Mouse (Mus musculus): Measurements from ENCODE around the gene Slc19a1. TPM values are rescaled to one million over a fixed set of nuclear protein-coding genes. Genes with fewer than 3 reads are reported as not detected.

Gene Slc19a1
- polyA plus RNA-seq, 2 experiments = 13.6 to 19.3 TPM

- Histone ChIP-seq H3K27me3 (ENCODE audit: control insufficient read depth, insufficient read depth, low read length) (no peaks in the 10 kb centered on the region), H3K4me2 (ENCODE audit: low read depth) (peak overlapping the region; percentile 73), H3K4me3 (ENCODE audit: insufficient read depth in 1 of 2, low read depth in 2 of 2, low read length in 2 of 2) (peak overlapping the region; percentile 46 to 84), H3K9ac (replicated peaks) (peak overlapping the region; percentile 63), H3K4me1 (replicated peaks; ENCODE audit: control insufficient read depth in 2 of 2, insufficient read depth in 2 of 2, low read length in 1 of 2) (peaks cover 5 to 16% of the 10 kb centered on the region in 2 experiments), H3K36me3 (replicated peaks; ENCODE audit: control insufficient read depth, insufficient read depth, low read depth) (no peaks in the 10 kb centered on the region), H3K9me3 (ENCODE audit: control insufficient read depth, low read length) (no peaks in the 10 kb centered on the region), H3K27ac (no peak overlapping the region)
- WGBS (ENCODE audit: insufficient replicate concordance) = under 1% methylated on average over 49 of the region's 49 CpGs
- DNase-seq (ENCODE audit: low read depth in 3 of 3, low spot score in 3 of 3) (peak; percentile 83 to 89 (median 85)), ATAC-seq (ENCODE audit: insufficient read depth) (peak; percentile 86)
- TF ChIP-seq CTCF (IDR thresholded peaks at IDR 0.05; ENCODE audit: low read depth) (peak; percentile 43), EP300 (IDR thresholded peaks at IDR 0.05; ENCODE audit: low read depth) (no peak)
These were observed 716 bp downstream of the Slc19a1 start for GRCm38 (mm10) chr10:77032591-77033322.

- H3K27me3 ChIP-seq (ENCODE audit: control insufficient read depth, insufficient read depth, low read length) = no peaks in the 10 kb centered on the region
- H3K9ac ChIP-seq (replicated peaks) = peak overlapping the region; percentile 63
- no peaks in the 10 kb centered on the region for H3K9me3 ChIP-seq (ENCODE audit: control insufficient read depth, low read length)
- peak in 1 of 3 experiments; percentile 26 for DNase-seq (ENCODE audit: low read depth in 3 of 3, low spot score in 3 of 3)
- H3K4me2 ChIP-seq (ENCODE audit: low read depth) = peak overlapping the region; percentile 73
- no peaks in the 10 kb centered on the region; the same call in 1 of the 2 replicates for H3K36me3 ChIP-seq (replicated peaks; ENCODE audit: control insufficient read depth, insufficient read depth, low read depth)
- under 1% methylated on average over 30 of the region's 30 CpGs for WGBS (ENCODE audit: insufficient replicate concordance)
- peak; percentile 63 for ATAC-seq (ENCODE audit: insufficient read depth)
- H3K27ac ChIP-seq = no peak overlapping the region
- TF ChIP-seq CTCF (IDR thresholded peaks at IDR 0.05; ENCODE audit: low read depth) = no peak
- TF ChIP-seq EP300 (IDR thresholded peaks at IDR 0.05; ENCODE audit: low read depth) = no peak
- peaks cover 5 to 16% of the 10 kb centered on the region in 2 experiments for H3K4me1 ChIP-seq (replicated peaks; ENCODE audit: control insufficient read depth in 2 of 2, insufficient read depth in 2 of 2, low read length in 1 of 2)
- peak overlapping the region; percentile 46 to 84 for H3K4me3 ChIP-seq (ENCODE audit: insufficient read depth in 1 of 2, low read depth in 2 of 2, low read length in 2 of 2)
These were observed 1.4 kb downstream of the Slc19a1 start for GRCm38 (mm10) chr10:77033323-77034025.

- no peaks in the 10 kb centered on the region for H3K9me3 ChIP-seq (ENCODE audit: control insufficient read depth, low read length)
- H3K4me3 ChIP-seq (ENCODE audit: insufficient read depth in 1 of 2, low read depth in 2 of 2, low read length in 2 of 2) = 0 out of 4 replicates have a peak overlapping the region, but pooled peaks of 1 of the 2 experiments have one; percentile 84
- H3K27ac ChIP-seq = no peak overlapping the region
- 58% methylated on average over 6 of the region's 6 CpGs for WGBS (ENCODE audit: insufficient replicate concordance)
- H3K4me1 ChIP-seq (replicated peaks; ENCODE audit: control insufficient read depth in 2 of 2, insufficient read depth in 2 of 2, low read length in 1 of 2) = peaks cover 5 to 16% of the 10 kb centered on the region in 2 experiments
- H3K36me3 ChIP-seq (replicated peaks; ENCODE audit: control insufficient read depth, insufficient read depth, low read depth) = no peaks in the 10 kb centered on the region; the same call in 1 of the 2 replicates
- ATAC-seq (ENCODE audit: insufficient read depth) (no peak), DNase-seq (ENCODE audit: low read depth in 3 of 3, low spot score in 3 of 3) (no peak)
- H3K27me3 ChIP-seq (ENCODE audit: control insufficient read depth, insufficient read depth, low read length) = no peaks in the 10 kb centered on the region
- TF ChIP-seq EP300 (IDR thresholded peaks at IDR 0.05; ENCODE audit: low read depth) (no peak), CTCF (IDR thresholded peaks at IDR 0.05; ENCODE audit: low read depth) (no peak)
- no peak overlapping the region for H3K9ac ChIP-seq (replicated peaks)
- peak overlapping the region; percentile 73 for H3K4me2 ChIP-seq (ENCODE audit: low read depth)
These were observed 3.4 kb downstream of the Slc19a1 start for GRCm38 (mm10) chr10:77035487-77035886.

- H3K27me3 ChIP-seq (ENCODE audit: control insufficient read depth, insufficient read depth, low read length) = no peaks in the 10 kb centered on the region
- TF ChIP-seq EP300 (IDR thresholded peaks at IDR 0.05; ENCODE audit: low read depth) = no peak
- TF ChIP-seq CTCF (IDR thresholded peaks at IDR 0.05; ENCODE audit: low read depth) = no peak
- no peak overlapping the region for H3K27ac ChIP-seq
- no peak for ATAC-seq (ENCODE audit: insufficient read depth)
- peaks cover 3% of the 10 kb centered on the region for H3K36me3 ChIP-seq (replicated peaks; ENCODE audit: control insufficient read depth, insufficient read depth, low read depth)
- peaks cover 5 to 15% of the 10 kb centered on the region in 2 experiments for H3K4me1 ChIP-seq (replicated peaks; ENCODE audit: control insufficient read depth in 2 of 2, insufficient read depth in 2 of 2, low read length in 1 of 2)
- H3K9me3 ChIP-seq (ENCODE audit: control insufficient read depth, low read length) = no peaks in the 10 kb centered on the region
- no peak overlapping the region for H3K9ac ChIP-seq (replicated peaks)
- DNase-seq (ENCODE audit: low read depth in 3 of 3, low spot score in 3 of 3) = no peak
- 70% methylated on average over 8 of the region's 8 CpGs for WGBS (ENCODE audit: insufficient replicate concordance)
- no peak overlapping the region for H3K4me2 ChIP-seq (ENCODE audit: low read depth)
- no peak overlapping the region for H3K4me3 ChIP-seq (ENCODE audit: insufficient read depth in 1 of 2, low read depth in 2 of 2, low read length in 2 of 2)
These were observed 6.6 kb downstream of the Slc19a1 start for GRCm38 (mm10) chr10:77038579-77039174.

GRCm38 (mm10) chr10:77048196-77048595, 16.2 kb downstream of the Slc19a1 start:
- H3K27me3 ChIP-seq (ENCODE audit: control insufficient read depth, insufficient read depth, low read length) = no peaks in the 10 kb centered on the region
- no peaks in the 10 kb centered on the region for H3K9me3 ChIP-seq (ENCODE audit: control insufficient read depth, low read length)
- ATAC-seq (ENCODE audit: insufficient read depth) = no peak
- TF ChIP-seq EP300 (IDR thresholded peaks at IDR 0.05; ENCODE audit: low read depth) (no peak), CTCF (IDR thresholded peaks at IDR 0.05; ENCODE audit: low read depth) (no peak)
- H3K4me3 ChIP-seq (ENCODE audit: insufficient read depth in 1 of 2, low read depth in 2 of 2, low read length in 2 of 2) = no peak overlapping the region
- no peak overlapping the region for H3K27ac ChIP-seq
- no peak for DNase-seq (ENCODE audit: low read depth in 3 of 3, low spot score in 3 of 3)
- peaks cover 2% of the 10 kb centered on the region for H3K36me3 ChIP-seq (replicated peaks; ENCODE audit: control insufficient read depth, insufficient read depth, low read depth)
- 60% methylated on average over 4 of the region's 4 CpGs for WGBS (ENCODE audit: insufficient replicate concordance)
- no peak overlapping the region for H3K9ac ChIP-seq (replicated peaks)
- H3K4me2 ChIP-seq (ENCODE audit: low read depth) = no peak overlapping the region
- no peaks in the 10 kb centered on the region for H3K4me1 ChIP-seq (replicated peaks; ENCODE audit: control insufficient read depth in 2 of 2, insufficient read depth in 2 of 2, low read length in 1 of 2)

All from liver, embryonic 14.5 days (tissue).